Mouse (Mus musculus) telencephalon, adult 2 months (tissue): ENCODE results near the gene Wdr1.
"Not testable (repeated sequence)": the region's sequence is repeated elsewhere in the genome, so short reads cannot be mapped to it uniquely, and the experiment has no call there.

Experiments used
- DNase-seq: peaks from one replicate; pipeline ENCODE4 v3.0.0-alpha.2; 2011; ENCODE audit warnings: low read depth, low spot score

Gene Wdr1

GRCm38 (mm10) chr5:38496491-38497057 is 66.4 kb downstream of the Wdr1 start:
- DNase-seq: no peak

DNA sequence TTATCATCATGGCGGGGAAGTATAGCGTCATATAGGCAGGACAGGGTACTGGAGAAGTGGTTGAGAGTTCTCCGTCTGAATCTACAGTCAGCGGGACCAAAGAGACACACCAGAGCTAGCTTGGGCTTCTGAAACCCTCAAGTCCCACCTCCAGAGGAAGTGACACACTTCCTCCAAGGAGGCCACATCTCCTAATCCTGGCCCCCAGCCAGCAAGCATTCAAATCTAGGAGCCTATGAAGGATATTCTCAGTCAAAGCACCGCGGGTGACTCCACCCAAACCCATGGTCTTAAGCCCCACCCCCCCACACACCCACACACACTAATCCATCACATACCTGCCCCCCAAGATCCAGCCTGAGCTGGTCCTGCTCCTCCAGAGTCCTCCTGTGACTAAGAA is 69.1 kb downstream of the Wdr1 start:
- no peak for DNase-seq

DNA sequence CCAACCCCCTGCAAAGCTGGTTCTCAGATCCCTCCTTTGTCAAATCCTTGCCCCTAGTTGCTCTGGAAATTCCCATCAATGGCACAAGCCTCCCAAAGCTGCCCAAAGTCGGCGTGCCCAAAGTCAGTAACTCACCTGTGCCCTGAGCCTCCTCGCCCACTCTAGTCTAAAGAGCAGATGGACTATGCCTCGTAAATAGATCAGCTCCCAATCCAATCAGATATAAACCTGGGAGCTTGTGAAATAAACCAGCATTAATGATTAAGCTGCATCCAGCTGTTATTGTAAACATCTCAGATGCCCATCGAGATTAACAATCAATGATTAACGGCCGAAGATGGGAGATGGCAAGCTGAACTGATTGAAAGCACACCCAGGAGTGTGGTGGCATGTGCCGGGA is 71.3 kb downstream of the Wdr1 start:
- DNase-seq: no peak

GRCm38 (mm10) chr5:38489739-38490138 is 73.3 kb downstream of the Wdr1 start:
- DNase-seq: no peak

- DNase-seq: no peak
These were observed 74.1 kb downstream of the Wdr1 start for GRCm38 (mm10) chr5:38488673-38489615.

DNA sequence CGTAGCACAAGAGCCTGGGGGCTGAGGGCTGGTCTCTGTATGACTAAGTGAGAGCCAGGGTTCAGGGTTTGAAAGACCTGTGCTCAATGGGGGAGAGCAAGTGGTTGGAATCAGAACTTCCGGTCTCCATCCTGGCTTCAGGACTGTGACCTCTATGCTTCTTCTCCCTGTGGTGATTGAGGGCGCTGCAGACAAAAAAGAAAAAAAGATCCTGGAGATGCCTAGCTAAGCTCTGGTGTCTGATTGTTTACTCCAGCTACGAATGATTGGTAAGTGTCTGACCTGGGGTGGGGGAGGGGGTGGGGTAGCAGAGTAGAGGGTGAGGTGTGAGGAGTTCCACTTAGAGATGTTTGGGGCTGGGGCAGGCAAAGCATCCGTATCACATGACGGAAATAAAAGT is 75.0 kb downstream of the Wdr1 start:
- DNase-seq: no peak

DNA sequence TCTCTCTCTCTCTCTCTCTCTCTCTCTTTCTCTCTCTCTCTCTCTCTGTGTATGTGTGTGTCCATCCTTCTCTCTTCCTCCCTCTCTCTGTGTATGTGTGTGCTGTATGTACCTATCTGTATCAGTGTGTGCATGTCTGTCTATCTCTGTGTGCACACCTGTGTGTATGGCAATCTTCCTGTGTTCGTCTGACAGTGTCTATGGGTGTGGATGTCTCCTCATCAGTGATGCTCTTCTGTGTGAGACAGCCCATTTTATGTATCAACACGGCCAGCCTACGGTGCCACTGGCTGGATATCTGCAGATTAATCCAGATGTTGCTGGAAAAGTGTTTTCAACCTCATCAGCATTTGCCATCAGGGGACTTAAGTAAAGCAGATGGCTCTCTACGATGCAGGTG is 75.8 kb downstream of the Wdr1 start:
- DNase-seq: no peak

DNA sequence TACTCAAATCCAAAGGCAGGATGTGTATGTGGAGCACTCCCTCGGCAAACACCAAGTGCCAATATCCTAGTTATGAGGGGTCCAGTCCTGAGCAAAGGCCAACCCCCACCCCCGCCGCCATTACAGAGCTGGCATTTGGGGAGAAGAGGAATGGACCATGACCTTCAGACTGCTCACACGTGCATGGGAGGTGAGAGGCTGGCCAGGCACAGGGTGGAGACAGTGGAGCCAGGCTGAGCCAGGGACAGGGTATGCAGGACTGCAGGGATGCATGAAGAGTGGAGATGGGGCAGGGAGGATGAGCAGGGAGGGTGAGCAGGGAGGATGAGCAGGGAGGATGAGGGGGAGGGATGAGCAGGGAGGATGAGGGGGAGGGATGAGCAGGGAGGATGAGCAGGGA is 77.1 kb downstream of the Wdr1 start:
- no peak for DNase-seq

- DNase-seq: no peak
These were observed 79.4 kb downstream of the Wdr1 start for GRCm38 (mm10) chr5:38483518-38484110.

- no peak for DNase-seq
These were observed 82.0 kb downstream of the Wdr1 start for GRCm38 (mm10) chr5:38480822-38481707.

- DNase-seq: no peak
These were observed 82.9 kb downstream of the Wdr1 start for GRCm38 (mm10) chr5:38479908-38480725.

GRCm38 (mm10) chr5:38479545-38479907 is 83.5 kb downstream of the Wdr1 start:
- not testable (repeated sequence) for DNase-seq

GRCm38 (mm10) chr5:38479027-38479426 is 84.0 kb downstream of the Wdr1 start:
- DNase-seq: no peak

DNA sequence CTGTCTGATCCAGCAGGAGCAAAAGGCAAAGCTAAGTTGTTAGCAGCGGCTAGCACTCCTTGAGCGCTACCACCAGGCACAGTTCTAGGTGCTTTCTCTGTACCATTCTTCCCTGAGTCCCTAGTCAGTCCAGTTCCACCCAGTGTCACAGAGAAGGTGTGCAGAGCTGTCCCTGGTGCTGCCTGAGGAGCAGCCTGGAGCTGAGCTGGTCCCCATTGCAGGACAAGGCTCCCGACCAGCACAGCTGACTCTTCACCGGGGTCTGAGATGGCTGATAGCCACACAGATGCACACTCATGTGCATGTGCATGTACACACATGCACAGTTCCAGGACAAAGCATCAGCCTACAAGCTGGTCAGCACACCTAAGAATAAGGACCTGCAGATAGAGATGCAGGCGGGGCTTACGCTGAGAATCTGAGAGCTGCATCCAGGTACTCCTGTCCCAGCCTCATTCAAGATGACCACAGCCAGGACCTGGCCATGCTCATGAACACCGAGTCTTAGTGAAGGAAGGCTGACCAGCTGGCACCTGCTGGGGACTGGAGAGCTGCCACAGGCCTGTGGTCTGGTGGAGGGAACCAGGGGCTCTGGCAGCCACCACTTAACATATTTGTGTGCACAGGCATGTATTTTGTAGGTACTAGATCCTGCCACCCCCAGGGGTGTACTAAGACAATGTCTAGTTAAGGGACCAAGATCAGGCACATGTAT is 85.1 kb downstream of the Wdr1 start:
- DNase-seq: no peak

DNA sequence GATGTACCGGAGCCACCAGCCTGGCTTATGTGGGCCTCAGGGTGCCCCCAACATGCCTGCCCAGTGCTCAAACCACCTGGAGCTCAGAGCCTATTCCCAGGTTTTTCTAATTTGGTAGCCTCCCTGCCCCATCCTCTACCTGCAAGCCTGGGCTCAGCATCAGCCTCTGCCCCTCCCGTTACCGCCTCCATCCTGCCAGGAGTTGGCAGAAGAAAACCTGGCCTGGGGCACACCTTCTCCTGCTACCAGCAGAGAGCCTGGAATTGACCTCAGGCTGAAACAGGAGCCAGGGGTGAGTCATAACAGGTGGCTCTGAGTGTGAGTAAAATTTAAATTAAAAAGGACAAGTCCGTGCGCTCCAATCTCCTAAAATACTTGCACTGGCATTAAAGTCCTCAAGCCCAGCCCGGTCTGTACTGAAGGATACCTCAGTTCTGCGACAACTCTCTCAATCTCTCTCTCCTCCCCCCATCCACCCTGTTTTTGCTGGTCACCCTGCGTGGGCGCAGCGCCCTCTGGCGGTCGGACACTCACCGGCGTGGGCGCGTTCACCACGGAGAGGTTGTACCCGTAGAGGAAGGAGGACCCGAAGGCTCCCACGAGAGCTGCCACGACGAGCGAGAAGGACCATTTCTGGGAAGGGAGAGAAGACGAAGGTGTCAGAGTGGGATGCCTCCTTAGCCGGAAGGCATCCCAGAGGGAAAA is 86.0 kb downstream of the Wdr1 start:
- DNase-seq: no peak
